Mouse (Mus musculus) heart, postnatal 0 days (tissue): ENCODE measurements around the gene Lcorl.

Source experiments
- CTCF ChIP-seq: IDR thresholded peaks from 2 replicates; pipeline ENCODE4 v1.5.1; 2016; ENCODE audit warnings: antibody characterized with exemption, control low read depth, low read depth
- EP300 ChIP-seq: IDR thresholded peaks from 2 replicates; pipeline ENCODE4 v1.6.1; 2016; ENCODE audit warnings: antibody characterized with exemption, low read depth

DNA sequence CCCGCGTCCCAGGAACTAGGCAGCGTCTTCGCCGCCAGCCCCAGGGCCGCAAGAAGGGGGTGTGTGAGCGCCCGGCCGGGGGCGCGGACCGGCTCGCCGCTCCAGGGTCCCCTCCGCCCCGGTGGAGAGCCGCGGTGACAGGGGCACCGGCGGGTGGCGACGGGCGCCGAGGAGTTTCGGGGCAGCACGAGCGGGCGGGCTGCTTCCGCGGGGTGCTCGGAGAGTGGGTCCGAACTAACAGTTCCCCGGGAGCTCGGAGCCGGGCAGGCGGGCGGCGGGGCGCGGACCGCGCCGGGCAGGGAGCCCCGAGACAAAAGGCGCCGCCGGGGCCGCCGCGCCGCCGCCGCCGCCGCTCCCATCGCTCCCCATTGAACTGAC is 550 bp downstream of the Lcorl start:
- TF ChIP-seq EP300 (no peak), CTCF (no peak)
